ENCODE assay signal across 28 mouse cellular contexts in genomic region chr3:152733011-152733410, GRCm38 (mm10). TPM values are rescaled to one million over a fixed set of nuclear protein-coding genes. Genes with fewer than 3 reads are reported as not detected.
A peak's percentile ranks its signal among the peaks of the same experiment; 100 is the strongest.
DNase-seq lines count a peak whose midpoint lies in the region; ATAC-seq and TF ChIP-seq lines count a peak whose summit lies in the region.
"Had no signal": no experiment of that assay in that cellular context is flagged by ENCODE, and none has a peak within 500 bp of the region (broad histone marks: within the 10 kb centered on the region; RNA-seq: fewer than 3 reads in every experiment).

No protein-coding gene starts in this region.

- no peak overlapping the region for H3K27ac ChIP-seq in forebrain, postnatal 0 days (ENCODE audit: low read depth, low read length)
- H3K27ac ChIP-seq in forebrain, embryonic 12.5 days: no peak overlapping the region
- no peak overlapping the region for H3K27ac ChIP-seq in intestine, embryonic 14.5 days (ENCODE audit: low read depth)
- no peak overlapping the region for H3K27ac ChIP-seq in intestine, embryonic 16.5 days (ENCODE audit: low read length)
- no peak overlapping the region for H3K27ac ChIP-seq in midbrain, embryonic 14.5 days (replicated peaks; ENCODE audit: low read depth, low read length)
- H3K27ac ChIP-seq in midbrain, embryonic 15.5 days: no peak overlapping the region
- H3K27ac ChIP-seq: embryonic facial prominence, embryonic 12.5 days; embryonic facial prominence, embryonic 15.5 days; forebrain, embryonic 15.5 days; heart, adult 2 months; heart, embryonic 10.5 days; heart, embryonic 13.5 days; hindbrain, embryonic 13.5 days; hindbrain, postnatal 0 days had no signal

- no peak overlapping the region for H3K4me3 ChIP-seq in forebrain, postnatal 0 days (ENCODE audit: low read depth, low read length)
- no peak overlapping the region for H3K4me3 ChIP-seq in forebrain, embryonic 12.5 days (replicated peaks)
- no peak overlapping the region for H3K4me3 ChIP-seq in intestine, embryonic 14.5 days (ENCODE audit: low read depth, low read length)
- H3K4me3 ChIP-seq in intestine, embryonic 16.5 days (ENCODE audit: low read length): no peak overlapping the region
- H3K4me3 ChIP-seq in midbrain, embryonic 14.5 days (replicated peaks; ENCODE audit: low read depth, low read length): no peak overlapping the region
- H3K4me3 ChIP-seq in midbrain, embryonic 15.5 days: no peak overlapping the region
- H3K4me3 ChIP-seq: embryonic facial prominence, embryonic 12.5 days; embryonic facial prominence, embryonic 15.5 days; forebrain, embryonic 15.5 days; heart, adult 2 months; heart, embryonic 10.5 days; heart, embryonic 13.5 days; hindbrain, embryonic 13.5 days had no signal

- TF ChIP-seq CTCF in forebrain, postnatal 0 days (IDR thresholded peaks at IDR 0.05; ENCODE audit: low read depth): no peak

- H3K36me3 ChIP-seq in forebrain, postnatal 0 days (ENCODE audit: insufficient read depth): no peaks in the 10 kb centered on the region
- H3K36me3 ChIP-seq in forebrain, embryonic 12.5 days (replicated peaks): no peaks in the 10 kb centered on the region
- no peaks in the 10 kb centered on the region for H3K36me3 ChIP-seq in intestine, embryonic 14.5 days (ENCODE audit: control insufficient read depth, insufficient read depth, low read length)
- no peaks in the 10 kb centered on the region for H3K36me3 ChIP-seq in intestine, embryonic 16.5 days (ENCODE audit: control insufficient read depth, insufficient read depth, low read length)
- H3K36me3 ChIP-seq in midbrain, embryonic 14.5 days (ENCODE audit: control insufficient read depth, insufficient read depth, low read length): no peaks in the 10 kb centered on the region
- H3K36me3 ChIP-seq in midbrain, embryonic 15.5 days (replicated peaks): no peaks in the 10 kb centered on the region
- H3K36me3 ChIP-seq: embryonic facial prominence, embryonic 12.5 days; embryonic facial prominence, embryonic 15.5 days; forebrain, embryonic 15.5 days; heart, embryonic 10.5 days; heart, embryonic 13.5 days; hindbrain, embryonic 13.5 days had no signal

- peak; percentile 61 for DNase-seq in forebrain, postnatal 0 days
- DNase-seq in intestine, embryonic 14.5 days (ENCODE audit: low spot score): peak; percentile 49
- DNase-seq in midbrain, embryonic 14.5 days: peak; percentile 44
- DNase-seq in mesoderm, embryonic 11.5 days (ENCODE audit: low read depth, low spot score): peak; percentile 68
- no peak for DNase-seq in cerebellum, postnatal 25 days
- DNase-seq: adrenal gland, adult 8-10 months; adrenal gland, postnatal 25 days; cerebellum, adult 18-20 months; cerebellum, adult 9-10 months; cerebellum, postnatal 14 days; gastrocnemius, postnatal 25 days; heart, adult 2 months; heart, postnatal 14 days; kidney, adult 11 months had no signal

- no peak for ATAC-seq in forebrain, postnatal 0 days
- no peak for ATAC-seq in forebrain, embryonic 12.5 days (ENCODE audit: low FRiP score)
- no peak for ATAC-seq in intestine, embryonic 14.5 days (replicated peaks; ENCODE audit: low FRiP score, low TSS enrichment, low read depth)
- no peak for ATAC-seq in intestine, embryonic 16.5 days
- no peak for ATAC-seq in midbrain, embryonic 14.5 days (ENCODE audit: low FRiP score, low TSS enrichment)
- ATAC-seq in midbrain, embryonic 15.5 days (replicated peaks): no peak
- ATAC-seq: activated CD4-positive, CD25-positive, alpha-beta regulatory T cell, adult 4 months; forebrain, embryonic 15.5 days; hindbrain, postnatal 0 days; inflammation-experienced regulatory T-cells, adult 6 months had no signal

- no peak overlapping the region for H3K9ac ChIP-seq in forebrain, postnatal 0 days
- H3K9ac ChIP-seq in forebrain, embryonic 12.5 days: no peak overlapping the region
- no peak overlapping the region for H3K9ac ChIP-seq in intestine, embryonic 14.5 days (ENCODE audit: low read length)
- H3K9ac ChIP-seq in intestine, embryonic 16.5 days (ENCODE audit: low read depth, low read length): no peak overlapping the region
- no peak overlapping the region for H3K9ac ChIP-seq in midbrain, embryonic 14.5 days (replicated peaks; ENCODE audit: low read length)
- H3K9ac ChIP-seq in midbrain, embryonic 15.5 days: no peak overlapping the region
- H3K9ac ChIP-seq: embryonic facial prominence, embryonic 12.5 days; embryonic facial prominence, embryonic 15.5 days; forebrain, embryonic 15.5 days; heart, embryonic 13.5 days; hindbrain, embryonic 13.5 days had no signal

- 90% methylated on average over 4 of the region's 4 CpGs for WGBS in forebrain, postnatal 0 days
- 96% methylated on average over 4 of the region's 4 CpGs for WGBS in forebrain, embryonic 12.5 days
- 91% methylated on average over 4 of the region's 4 CpGs for WGBS in intestine, embryonic 14.5 days
- WGBS in intestine, embryonic 16.5 days: 93% methylated on average over 4 of the region's 4 CpGs
- WGBS in midbrain, embryonic 14.5 days: 93% methylated on average over 4 of the region's 4 CpGs
- 90% methylated on average over 4 of the region's 4 CpGs for WGBS in midbrain, embryonic 15.5 days

- no peak overlapping the region for H3K4me2 ChIP-seq in forebrain, postnatal 0 days (ENCODE audit: low read depth)
- H3K4me2 ChIP-seq in forebrain, embryonic 12.5 days: no peak overlapping the region
- H3K4me2 ChIP-seq in intestine, embryonic 14.5 days (ENCODE audit: low read length): no peak overlapping the region
- H3K4me2 ChIP-seq in intestine, embryonic 16.5 days (ENCODE audit: low read depth, low read length): no peak overlapping the region
- no peak overlapping the region for H3K4me2 ChIP-seq in midbrain, embryonic 14.5 days (ENCODE audit: low read length)
- H3K4me2 ChIP-seq in midbrain, embryonic 15.5 days: no peak overlapping the region
- H3K4me2 ChIP-seq: embryonic facial prominence, embryonic 12.5 days; embryonic facial prominence, embryonic 15.5 days; forebrain, embryonic 15.5 days; heart, embryonic 13.5 days; hindbrain, embryonic 13.5 days had no signal

- H3K4me1 ChIP-seq in forebrain, postnatal 0 days (ENCODE audit: insufficient read depth): no peaks in the 10 kb centered on the region
- peaks cover 8% of the 10 kb centered on the region for H3K4me1 ChIP-seq in forebrain, embryonic 12.5 days
- H3K4me1 ChIP-seq in intestine, embryonic 14.5 days (replicated peaks; ENCODE audit: control insufficient read depth, insufficient read depth, low read length): no peaks in the 10 kb centered on the region
- peaks cover 5% of the 10 kb centered on the region for H3K4me1 ChIP-seq in intestine, embryonic 16.5 days (ENCODE audit: control insufficient read depth, insufficient read depth, low read length)
- H3K4me1 ChIP-seq in midbrain, embryonic 14.5 days (ENCODE audit: control insufficient read depth, insufficient read depth, low read length): no peaks in the 10 kb centered on the region
- no peaks in the 10 kb centered on the region for H3K4me1 ChIP-seq in midbrain, embryonic 15.5 days
- H3K4me1 ChIP-seq: embryonic facial prominence, embryonic 12.5 days; embryonic facial prominence, embryonic 15.5 days; forebrain, embryonic 15.5 days had no signal

- H3K9me3 ChIP-seq in forebrain, postnatal 0 days (ENCODE audit: low read length): no peaks in the 10 kb centered on the region
- H3K9me3 ChIP-seq in forebrain, embryonic 12.5 days: no peaks in the 10 kb centered on the region
- H3K9me3 ChIP-seq in intestine, embryonic 14.5 days (ENCODE audit: control insufficient read depth, low read length): no peaks in the 10 kb centered on the region
- H3K9me3 ChIP-seq in intestine, embryonic 16.5 days (ENCODE audit: control insufficient read depth, low read length): no peaks in the 10 kb centered on the region
- no peaks in the 10 kb centered on the region for H3K9me3 ChIP-seq in midbrain, embryonic 14.5 days (ENCODE audit: control insufficient read depth, low read length)
- H3K9me3 ChIP-seq in midbrain, embryonic 15.5 days: no peaks in the 10 kb centered on the region
- H3K9me3 ChIP-seq: embryonic facial prominence, embryonic 12.5 days; embryonic facial prominence, embryonic 15.5 days; forebrain, embryonic 15.5 days; G1E; heart, embryonic 10.5 days; heart, embryonic 13.5 days; hindbrain, embryonic 13.5 days had no signal

- H3K27me3 ChIP-seq in forebrain, postnatal 0 days (ENCODE audit: insufficient read depth, low read length): no peaks in the 10 kb centered on the region
- no peaks in the 10 kb centered on the region for H3K27me3 ChIP-seq in forebrain, embryonic 12.5 days
- no peaks in the 10 kb centered on the region for H3K27me3 ChIP-seq in intestine, embryonic 14.5 days (replicated peaks; ENCODE audit: control insufficient read depth, insufficient read depth, low read length)
- H3K27me3 ChIP-seq in intestine, embryonic 16.5 days (replicated peaks; ENCODE audit: control insufficient read depth, insufficient read depth, low read length): no peaks in the 10 kb centered on the region
- no peaks in the 10 kb centered on the region for H3K27me3 ChIP-seq in midbrain, embryonic 14.5 days (ENCODE audit: control insufficient read depth, insufficient read depth, low read length)
- H3K27me3 ChIP-seq in midbrain, embryonic 15.5 days (replicated peaks): no peaks in the 10 kb centered on the region
- H3K27me3 ChIP-seq: CH12.LX; embryonic facial prominence, embryonic 12.5 days; embryonic facial prominence, embryonic 15.5 days; forebrain, embryonic 15.5 days; heart, embryonic 13.5 days; hindbrain, embryonic 13.5 days had no signal

RNA-seq across cellular contexts. Expression of gene Pigk, which starts 19.1 kb away (rescaled TPM):
- 29.7 and 31.8 TPM in 2 replicates for total RNA-seq in forebrain, postnatal 0 days (2014; rRNA removed)
- polyA plus RNA-seq in forebrain, postnatal 0 days (2015; fragmentation: Nextera tagmentation; extraction: Ambion mirVana): 41.1 and 46.0 TPM in 2 replicates
- 32.5 and 34.1 TPM in 2 replicates for polyA plus RNA-seq in forebrain, embryonic 12.5 days (2016; fragmentation: Nextera tagmentation; extraction: Ambion mirVana)
- 41.8 and 42.9 TPM in 2 replicates for polyA plus RNA-seq in intestine, embryonic 14.5 days (2014; fragmentation: Nextera tagmentation; extraction: Ambion mirVana)
- 32.8 and 35.9 TPM in 2 replicates for polyA plus RNA-seq in intestine, embryonic 16.5 days (2015; fragmentation: Nextera tagmentation; extraction: Ambion mirVana)
- polyA plus RNA-seq in midbrain, embryonic 14.5 days (2014; fragmentation: Nextera tagmentation; extraction: Ambion mirVana): 50.6 and 70.9 TPM in 2 replicates
- polyA plus RNA-seq in midbrain, embryonic 15.5 days (2015; fragmentation: Nextera tagmentation; extraction: Ambion mirVana): 49.1 and 53.0 TPM in 2 replicates

Comparison
In these comparisons a context has a peak if more than half of its experiments do, and no peak if none do; other contexts are left out.
1. DNase-seq: peak in forebrain, postnatal 0 days (single experiment), intestine, embryonic 14.5 days (single experiment), midbrain, embryonic 14.5 days (single experiment) and mesoderm, embryonic 11.5 days (single experiment); none in cerebellum, postnatal 25 days (0 of 2).